Mouse (Mus musculus): ENCODE results near the gene Ptges. TPM values are rescaled to one million over a fixed set of nuclear protein-coding genes. Genes with fewer than 3 reads are reported as not detected.

Gene Ptges
- polyA plus RNA-seq (2012; rRNA removed): 3.5 and 7.1 TPM in 2 replicates

GRCm38 (mm10) chr2:30929483-30930045 is at the start of gene Ptges:
Ptges (minus strand) TSS chr2:30929863.

GRCm38 (mm10) chr2:30967352-30968327 is 38.0 kb upstream of the Ptges start, which contains the start of gene Tor1a:
Tor1a (minus strand) TSS chr2:30967933.

GRCm38 (mm10) chr2:30952824-30953490 is 23.3 kb upstream of the Ptges start, which contains the start of gene Tor1b:
Tor1b (plus strand) TSS chr2:30952959.

Other genes starting within 250 kb of the Ptges start
- gene 1700001O22Rik, start 126.2 kb downstream of the Ptges start, polyA plus RNA-seq (2012; rRNA removed): 1.9 and 4.1 TPM in 2 replicates
- 70.0 and 70.5 TPM in 2 replicates for gene Ntmt1, start 122.0 kb downstream of the Ptges start, polyA plus RNA-seq (2012; rRNA removed)
- gene Asb6, start 99.5 kb downstream of the Ptges start, polyA plus RNA-seq (2012; rRNA removed): 44.9 and 45.4 TPM in 2 replicates
- 16.7 and 38.6 TPM in 2 replicates for gene Prrx2, start 94.9 kb downstream of the Ptges start, polyA plus RNA-seq (2012; rRNA removed)
- 36.4 and 37.1 TPM in 2 replicates for gene Tor1b, start 23.1 kb upstream of the Ptges start, polyA plus RNA-seq (2012; rRNA removed)
- gene Tor1a, start 38.1 kb upstream of the Ptges start, polyA plus RNA-seq (2012; rRNA removed): 65.9 and 74.3 TPM in 2 replicates
- gene BC005624, start 52.3 kb upstream of the Ptges start, polyA plus RNA-seq (2012; rRNA removed): 84.3 and 86.1 TPM in 2 replicates
- 33.0 and 35.4 TPM in 2 replicates for gene Usp20, start 52.4 kb upstream of the Ptges start, polyA plus RNA-seq (2012; rRNA removed)
- gene Fnbp1, start 212.1 kb upstream of the Ptges start, polyA plus RNA-seq (2012; rRNA removed): 32.9 and 41.8 TPM in 2 replicates
- 27.6 and 30.1 TPM in 2 replicates for gene Gpr107, start 222.5 kb upstream of the Ptges start, polyA plus RNA-seq (2012; rRNA removed)

Measured in central nervous system, embryonic 14 days (tissue).